Mouse (Mus musculus) embryonic facial prominence, embryonic 15.5 days (tissue): Measurements from ENCODE around the gene Pomgnt2. TPM values are rescaled to one million over a fixed set of nuclear protein-coding genes. Genes with fewer than 3 reads are reported as not detected.

Experiments
- ATAC-seq: fragments of 200-750 bp; cut with Nextera tagmentation; 2 replicates; pipeline ENCODE4 v1.8.0; 2017; ENCODE audit warnings: low read depth, moderate TSS enrichment; ENCODE audit not compliant: insufficient number of reproducible peaks, low FRiP score, low TSS enrichment
- H3K27ac ChIP-seq: fragments of 300-500 bp; sonication (generic); replicated peaks from 2 replicates; pipeline ENCODE4 v1.5.1; 2015; ENCODE audit warnings: mild to moderate bottlenecking, inconsistent platforms
- H3K27me3 ChIP-seq: fragments of 300-500 bp; sonication (generic); 2 replicates; pipeline ENCODE4 v1.6.1; 2015; ENCODE audit warnings: inconsistent platforms
- H3K36me3 ChIP-seq: fragments of 300-500 bp; sonication (generic); 2 replicates; pipeline ENCODE4 v1.6.1; 2015; ENCODE audit warnings: mild to moderate bottlenecking, inconsistent platforms
- H3K4me1 ChIP-seq: fragments of 300-500 bp; sonication (generic); 2 replicates; pipeline ENCODE4 v1.6.1; 2015; ENCODE audit warnings: inconsistent platforms
- H3K4me2 ChIP-seq: fragments of 300-500 bp; sonication (generic); replicated peaks from 2 replicates; pipeline ENCODE4 v1.6.1; 2015; ENCODE audit warnings: mild to moderate bottlenecking, inconsistent platforms
- H3K4me3 ChIP-seq: fragments of 300-500 bp; sonication (generic); replicated peaks from 2 replicates; pipeline ENCODE4 v1.5.1; 2015; ENCODE audit warnings: mild to moderate bottlenecking, inconsistent platforms
- H3K9ac ChIP-seq: fragments of 300-500 bp; sonication (generic); 2 replicates; pipeline ENCODE4 v1.6.1; 2015; ENCODE audit warnings: inconsistent platforms
- H3K9me3 ChIP-seq: fragments of 300-500 bp; sonication (generic); replicated peaks from 2 replicates; pipeline ENCODE4 v1.6.1; 2016; ENCODE audit warnings: inconsistent platforms
- WGBS: fragments of 180-500 bp; shearing (Covaris S2); methylation state at CpG from one replicate; pipeline ENCODE4 v1.1.7; 2015; 5-methylcytosine and 5-hydroxymethylcytosine counted together
- polyA plus RNA-seq: library from polyadenylated mRNA; unstranded; fragments of >200 nt; fragmentation: Nextera tagmentation; extraction: Ambion mirVana; gene quantifications from 2 replicates; pipeline ENCODE4 v1.2.1, GENCODE M21; 2015

Gene Pomgnt2
- polyA plus RNA-seq, 1 experiment from 2014 or later: 18.4 TPM

GRCm38 (mm10) chr9:122010751-122011150 lies 13.8 kb upstream of the Pomgnt2 start:
- Histone ChIP-seq H3K36me3 (no peaks in the 10 kb centered on the region), H3K4me1 (no peaks in the 10 kb centered on the region), H3K4me3 (no peak overlapping the region), H3K27ac (no peak overlapping the region), H3K4me2 (no peak overlapping the region), H3K9me3 (no peaks in the 10 kb centered on the region), H3K27me3 (no peaks in the 10 kb centered on the region; the same call in 1 of the 2 replicates), H3K9ac (no peak overlapping the region)
- ATAC-seq: no peak
- 86% methylated on average over 2 of the region's 2 CpGs for WGBS

- Histone ChIP-seq H3K36me3 (no peaks in the 10 kb centered on the region), H3K9ac (no peak overlapping the region), H3K4me1 (no peaks in the 10 kb centered on the region), H3K4me2 (no peak overlapping the region), H3K27ac (no peak overlapping the region), H3K27me3 (no peaks in the 10 kb centered on the region; the same call in 1 of the 2 replicates), H3K9me3 (no peaks in the 10 kb centered on the region), H3K4me3 (no peak overlapping the region)
- ATAC-seq: peak; percentile 60
- 29% methylated on average over 2 of the region's 2 CpGs for WGBS
These were observed 12.0 kb upstream of the Pomgnt2 start for GRCm38 (mm10) chr9:122008876-122009275.

GRCm38 (mm10) chr9:122006609-122007008 lies 9.7 kb upstream of the Pomgnt2 start:
- Histone ChIP-seq H3K4me3 (no peak overlapping the region), H3K9me3 (no peaks in the 10 kb centered on the region), H3K9ac (no peak overlapping the region), H3K27me3 (no peaks in the 10 kb centered on the region; the same call in 1 of the 2 replicates), H3K36me3 (no peaks in the 10 kb centered on the region), H3K27ac (no peak overlapping the region), H3K4me1 (no peaks in the 10 kb centered on the region), H3K4me2 (no peak overlapping the region)
- 8% methylated on average over 7 of the region's 7 CpGs for WGBS
- no peak for ATAC-seq

DNA sequence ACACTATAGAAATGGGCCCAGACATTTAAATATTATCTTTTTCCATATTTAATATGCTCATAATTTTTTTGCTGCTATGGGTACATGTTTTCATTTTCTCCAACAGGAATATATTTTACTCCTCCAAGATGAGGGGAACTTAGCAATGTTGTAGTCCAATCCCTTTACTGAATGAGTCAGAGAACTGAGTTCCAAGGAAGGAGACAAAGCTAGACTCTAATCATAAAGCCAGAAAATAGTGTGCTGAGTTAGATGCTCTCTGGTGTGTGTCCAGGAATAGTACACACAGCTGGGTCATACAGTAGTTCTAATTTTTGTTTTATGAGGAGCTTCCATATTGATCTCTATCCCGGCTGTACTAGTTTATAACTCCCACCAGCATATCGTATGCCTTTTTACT lies 9.3 kb upstream of the Pomgnt2 start:
- Histone ChIP-seq H3K9me3 (no peaks in the 10 kb centered on the region), H3K36me3 (no peaks in the 10 kb centered on the region), H3K4me1 (no peaks in the 10 kb centered on the region), H3K27ac (no peak overlapping the region), H3K4me3 (no peak overlapping the region), H3K27me3 (no peaks in the 10 kb centered on the region), H3K4me2 (no peak overlapping the region), H3K9ac (no peak overlapping the region)
- ATAC-seq: no peak
- WGBS: 88% methylated on average over 2 of the region's 2 CpGs

GRCm38 (mm10) chr9:121997978-121998377 lies 1.1 kb upstream of the Pomgnt2 start:
- Histone ChIP-seq H3K4me1 (peaks cover 21% of the 10 kb centered on the region), H3K27me3 (no peaks in the 10 kb centered on the region), H3K36me3 (no peaks in the 10 kb centered on the region), H3K27ac (no peak overlapping the region), H3K4me2 (no peak overlapping the region), H3K9me3 (no peaks in the 10 kb centered on the region), H3K4me3 (no peak overlapping the region), H3K9ac (no peak overlapping the region)
- 72% methylated on average over 4 of the region's 4 CpGs for WGBS
- ATAC-seq: no peak

GRCm38 (mm10) chr9:121995508-121996131 lies 1.3 kb downstream of the Pomgnt2 start:
- Histone ChIP-seq H3K4me1 (peaks cover 21% of the 10 kb centered on the region), H3K4me2 (peak overlapping the region; percentile 96), H3K9ac (peak overlapping the region; percentile 68), H3K36me3 (no peaks in the 10 kb centered on the region), H3K27me3 (no peaks in the 10 kb centered on the region), H3K4me3 (peak overlapping the region; percentile 76), H3K9me3 (no peaks in the 10 kb centered on the region), H3K27ac (no peak overlapping the region)
- peak; percentile 63 for ATAC-seq
- under 1% methylated on average over 53 of the region's 53 CpGs for WGBS

DNA sequence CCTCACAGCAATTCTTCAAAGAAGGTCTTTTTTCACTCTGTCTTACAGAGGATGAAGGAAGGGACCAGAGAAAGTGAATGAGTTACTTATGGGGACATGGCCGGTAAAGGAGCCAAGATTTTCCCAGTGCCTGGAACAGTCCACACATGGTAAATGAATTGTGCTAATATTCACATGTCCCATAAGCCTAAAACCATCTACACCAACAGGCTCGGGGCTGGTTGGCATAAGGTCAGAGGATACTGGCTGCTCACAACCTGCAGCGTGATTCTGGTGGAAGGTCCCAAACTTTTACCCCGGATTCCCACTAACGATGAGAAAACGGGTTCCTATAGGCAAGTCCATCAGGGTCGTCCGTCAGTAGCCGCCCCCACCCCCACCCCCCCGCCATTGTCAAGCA lies 1.8 kb downstream of the Pomgnt2 start:
- no peak for ATAC-seq
- Histone ChIP-seq H3K4me2 (peak overlapping the region; percentile 96), H3K4me1 (peaks cover 21% of the 10 kb centered on the region), H3K27ac (no peak overlapping the region), H3K9ac (peak overlapping the region; percentile 68), H3K36me3 (no peaks in the 10 kb centered on the region), H3K27me3 (no peaks in the 10 kb centered on the region), H3K4me3 (peak overlapping the region; percentile 76), H3K9me3 (no peaks in the 10 kb centered on the region)
- 10% methylated on average over 10 of the region's 10 CpGs for WGBS

DNA sequence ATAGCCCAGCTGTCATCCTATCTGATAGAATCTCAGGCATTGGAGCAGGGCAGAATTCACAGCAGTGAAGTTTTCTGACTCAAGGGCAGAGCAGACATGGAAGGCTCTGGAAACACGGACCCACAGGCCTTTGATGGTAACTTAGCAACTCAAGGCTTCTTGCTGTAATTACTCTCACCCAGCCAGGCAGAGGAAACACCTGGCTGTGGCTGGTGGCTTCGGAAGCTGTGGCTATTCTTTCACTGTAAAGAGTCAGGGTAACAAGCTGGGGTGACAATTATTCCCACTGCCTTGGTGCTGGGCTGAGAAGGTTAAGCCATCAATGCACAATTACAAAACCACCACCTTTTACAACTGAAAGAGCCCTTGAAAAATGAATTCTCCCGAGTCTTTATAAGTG lies 3.9 kb downstream of the Pomgnt2 start:
- Histone ChIP-seq H3K27me3 (no peaks in the 10 kb centered on the region), H3K27ac (no peak overlapping the region), H3K4me1 (peaks cover 21% of the 10 kb centered on the region), H3K9me3 (no peaks in the 10 kb centered on the region), H3K36me3 (no peaks in the 10 kb centered on the region), H3K4me3 (no peak overlapping the region), H3K4me2 (no peak overlapping the region), H3K9ac (no peak overlapping the region)
- 67% methylated on average over 3 of the region's 3 CpGs for WGBS
- no peak for ATAC-seq

DNA sequence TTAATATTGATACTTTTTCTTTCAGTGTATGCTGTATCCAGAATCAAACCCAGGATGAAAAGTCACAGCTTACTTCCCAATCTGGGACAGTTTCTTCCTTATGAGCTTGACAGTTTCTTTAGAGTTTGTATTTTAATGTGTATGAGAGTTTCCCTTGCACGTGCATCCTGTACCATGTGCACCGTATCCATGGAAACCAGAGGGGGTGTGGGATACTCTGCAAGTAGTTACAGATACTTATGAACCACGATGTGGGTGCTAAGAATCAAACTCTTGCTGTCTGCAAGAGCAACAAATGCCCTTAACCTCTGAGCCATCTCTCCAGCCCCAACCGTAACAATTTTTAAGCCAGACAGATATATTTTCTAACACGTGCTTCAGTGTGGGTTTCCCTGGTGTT lies 5.9 kb downstream of the Pomgnt2 start:
- Histone ChIP-seq H3K4me3 (no peak overlapping the region), H3K4me2 (no peak overlapping the region), H3K36me3 (no peaks in the 10 kb centered on the region), H3K4me1 (peaks cover 21% of the 10 kb centered on the region), H3K27ac (no peak overlapping the region), H3K9me3 (no peaks in the 10 kb centered on the region), H3K9ac (no peak overlapping the region), H3K27me3 (no peaks in the 10 kb centered on the region)
- ATAC-seq: no peak
- WGBS: 64% methylated on average over 5 of the region's 5 CpGs

- Histone ChIP-seq H3K9ac (no peak overlapping the region), H3K4me1 (peaks cover 13% of the 10 kb centered on the region; the same call in 1 of the 2 replicates), H3K4me3 (no peak overlapping the region), H3K36me3 (no peaks in the 10 kb centered on the region), H3K9me3 (no peaks in the 10 kb centered on the region), H3K27me3 (no peaks in the 10 kb centered on the region), H3K4me2 (no peak overlapping the region), H3K27ac (no peak overlapping the region)
- ATAC-seq: no peak
- WGBS: 69% methylated on average over 5 of the region's 5 CpGs
These were observed 7.4 kb downstream of the Pomgnt2 start for GRCm38 (mm10) chr9:121989536-121989935.

GRCm38 (mm10) chr9:121988910-121989309 lies 8.0 kb downstream of the Pomgnt2 start:
- Histone ChIP-seq H3K4me2 (no peak overlapping the region), H3K4me1 (0 out of 2 replicates have a peak, but pooled peaks cover 7% of the 10 kb centered on the region), H3K27ac (no peak overlapping the region), H3K9ac (no peak overlapping the region), H3K4me3 (no peak overlapping the region), H3K36me3 (no peaks in the 10 kb centered on the region), H3K9me3 (no peaks in the 10 kb centered on the region), H3K27me3 (no peaks in the 10 kb centered on the region)
- 77% methylated on average over 3 of the region's 3 CpGs for WGBS
- no peak for ATAC-seq
